Mouse (Mus musculus) liver, embryonic 14.5 days (tissue): ENCODE measurements at regions not wholly inside any gene's neighbourhood (a gene's known extent, or its start where the extent isn't known, plus 50 kb on each side); places are given as distances from the start of the nearest gene placed in this dataset.

Experiments
- CTCF ChIP-seq: IDR thresholded peaks from 2 replicates; pipeline ENCODE4 v1.5.1; 2016; ENCODE audit warnings: antibody characterized with exemption, low read depth, control low read depth
- EP300 ChIP-seq: IDR thresholded peaks from 2 replicates; pipeline ENCODE4 v1.6.1; 2016; ENCODE audit warnings: antibody characterized with exemption, low read depth

- TF ChIP-seq CTCF (no peak), EP300 (no peak)
Measured at GRCm38 (mm10) chr9:91960556-91961325, 232.0 kb upstream of the Plscr5 start.
